Mouse (Mus musculus) lung, postnatal 10 days (tissue): Measurements from ENCODE around the gene Ctc1.
A peak's percentile ranks its signal among the peaks of the same experiment; 100 is the strongest.
"Not testable (repeated sequence)": the region's sequence is repeated elsewhere in the genome, so short reads cannot be mapped to it uniquely, and the experiment has no call there.

Experiments used
- DNase-seq: peaks from one replicate; pipeline ENCODE4 v3.0.0; 2021

Gene Ctc1

GRCm38 (mm10) chr11:69008182-69009121, 7.3 kb upstream of the Ctc1 start, which contains the start of gene Pfas:
Pfas (minus strand) TSS chr11:69008460.
- DNase-seq, result peak; percentile 95

GRCm38 (mm10) chr11:69009508-69009907, 6.2 kb upstream of the Ctc1 start:
- DNase-seq, result no peak

- no peak for DNase-seq
Measured at GRCm38 (mm10) chr11:69010400-69011323, 5.0 kb upstream of the Ctc1 start.

- DNase-seq, result not testable (repeated sequence)
Measured at GRCm38 (mm10) chr11:69011445-69011844, 4.3 kb upstream of the Ctc1 start.

- peak; percentile 95 for DNase-seq
Measured at GRCm38 (mm10) chr11:69012071-69012601, 3.6 kb upstream of the Ctc1 start.

GRCm38 (mm10) chr11:69016755-69017154, 1.0 kb downstream of the Ctc1 start:
- no peak for DNase-seq

GRCm38 (mm10) chr11:69020691-69021090, 5.0 kb downstream of the Ctc1 start:
- DNase-seq, result no peak

GRCm38 (mm10) chr11:69026562-69026961, 10.9 kb downstream of the Ctc1 start:
- DNase-seq, result no peak

GRCm38 (mm10) chr11:69028805-69029204, 13.1 kb downstream of the Ctc1 start:
- no peak for DNase-seq

GRCm38 (mm10) chr11:69033552-69033951, 17.8 kb downstream of the Ctc1 start:
- no peak for DNase-seq

GRCm38 (mm10) chr11:69034585-69034984, 18.9 kb downstream of the Ctc1 start:
- no peak for DNase-seq

- DNase-seq, result no peak
Measured at GRCm38 (mm10) chr11:69035411-69035810, 19.7 kb downstream of the Ctc1 start.

- DNase-seq, result peak; percentile 95
Measured at GRCm38 (mm10) chr11:69035849-69036248, 20.1 kb downstream of the Ctc1 start.

- DNase-seq, result peak; percentile 85
Measured at GRCm38 (mm10) chr11:69036486-69037230, 20.9 kb downstream of the Ctc1 start.

- peak; percentile 80 for DNase-seq
Measured at GRCm38 (mm10) chr11:69037231-69038061, 21.7 kb downstream of the Ctc1 start.

GRCm38 (mm10) chr11:69038173-69038572, 22.5 kb downstream of the Ctc1 start:
- DNase-seq, result no peak

GRCm38 (mm10) chr11:69045531-69046394, 30.1 kb downstream of the Ctc1 start, which contains the start of gene Aurkb:
Aurkb (plus strand) TSS chr11:69045647.
- peak; percentile 93 for DNase-seq

- DNase-seq, result no peak
Measured at GRCm38 (mm10) chr11:69046395-69046774, 30.7 kb downstream of the Ctc1 start.

- no peak for DNase-seq
Measured at GRCm38 (mm10) chr11:69047592-69047991, 31.9 kb downstream of the Ctc1 start.

GRCm38 (mm10) chr11:69048151-69048550, 32.4 kb downstream of the Ctc1 start:
- DNase-seq, result no peak
